Mouse (Mus musculus): Measurements from ENCODE around the gene Leprot.

The Leprot gene

GRCm38 (mm10) chr4:101664766-101665165, 17.2 kb downstream of the Leprot start:
- DNase-seq (ENCODE audit: low read depth), result no peak

DNA sequence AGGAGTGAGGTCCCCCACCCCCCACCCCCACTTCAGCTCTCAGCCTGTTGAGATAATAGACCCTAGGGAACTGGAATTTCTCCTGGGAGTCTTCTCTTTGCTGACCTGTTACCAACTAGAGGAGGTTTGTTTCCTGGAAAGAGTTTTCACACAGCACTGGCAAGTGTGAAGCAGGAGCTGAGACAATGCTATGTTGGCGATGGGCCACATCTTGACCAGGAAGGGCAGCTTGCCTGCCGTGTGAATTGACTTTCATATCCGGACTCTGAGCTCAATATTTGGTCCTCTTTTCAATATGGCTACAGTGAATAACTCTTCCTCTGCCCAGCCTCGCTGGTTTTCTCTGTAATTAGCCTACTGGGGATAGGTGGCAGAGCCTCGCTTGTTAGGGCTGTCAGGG, 21.6 kb downstream of the Leprot start:
- no peak for DNase-seq (ENCODE audit: low read depth)

DNA sequence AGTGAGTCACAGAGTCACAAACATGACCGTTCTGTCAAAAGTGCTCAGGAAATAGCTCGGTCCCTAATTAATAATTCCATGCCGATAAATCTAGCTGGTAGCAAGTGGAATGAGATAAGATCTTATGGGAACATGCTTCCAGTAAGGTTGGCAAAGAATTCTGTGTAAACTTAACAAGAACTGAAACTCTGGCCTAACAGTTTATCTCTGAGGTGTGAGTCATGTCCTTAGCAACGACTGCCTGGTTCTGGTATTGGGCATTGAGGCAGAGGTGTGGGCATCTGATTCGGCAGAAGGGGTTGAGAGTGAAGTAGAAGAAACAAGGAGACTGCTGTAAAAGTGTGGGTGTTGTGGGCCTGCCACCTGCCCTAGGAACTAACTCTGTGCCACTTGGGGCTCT, 22.3 kb downstream of the Leprot start:
- DNase-seq (ENCODE audit: low read depth), result no peak

DNA sequence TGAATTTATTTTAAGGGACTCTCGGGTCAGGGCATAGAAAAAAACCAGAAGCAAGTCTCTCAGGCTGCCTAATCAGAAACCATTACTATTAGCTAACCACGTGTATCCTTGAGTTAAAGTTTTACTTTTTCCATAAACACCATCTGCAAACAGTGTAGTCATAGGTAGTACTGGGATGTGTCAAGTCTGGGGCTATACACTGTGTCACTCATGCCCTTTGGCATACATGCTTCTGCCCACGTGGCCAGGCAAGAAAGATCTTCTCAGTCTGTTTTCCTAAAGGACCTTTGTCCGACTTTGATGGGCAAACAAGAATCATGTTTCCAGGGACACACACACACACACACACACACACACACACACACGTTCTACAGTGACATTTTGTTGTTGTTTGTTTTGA, 27.3 kb downstream of the Leprot start:
- no peak for DNase-seq (ENCODE audit: low read depth)

DNA sequence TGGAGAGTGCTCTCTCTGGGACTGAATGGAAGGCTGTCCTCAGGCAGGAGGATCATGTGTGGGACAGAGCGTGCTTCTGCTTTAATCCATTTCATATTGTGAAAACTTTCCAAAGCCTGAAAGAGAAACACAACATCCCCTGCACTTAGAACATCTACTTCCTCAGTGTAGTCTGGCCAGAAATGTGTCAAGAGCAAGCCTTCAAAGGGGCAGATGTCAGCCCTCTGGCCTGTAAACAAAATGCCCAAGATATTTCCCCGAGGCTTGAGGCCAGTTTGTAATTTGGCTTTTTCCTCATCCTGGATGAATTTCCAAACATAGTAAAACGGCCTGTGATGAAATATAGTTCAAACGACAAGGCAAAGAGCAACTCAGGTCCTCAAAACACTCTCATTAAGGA, 28.2 kb downstream of the Leprot start:
- no peak for DNase-seq (ENCODE audit: low read depth)

DNA sequence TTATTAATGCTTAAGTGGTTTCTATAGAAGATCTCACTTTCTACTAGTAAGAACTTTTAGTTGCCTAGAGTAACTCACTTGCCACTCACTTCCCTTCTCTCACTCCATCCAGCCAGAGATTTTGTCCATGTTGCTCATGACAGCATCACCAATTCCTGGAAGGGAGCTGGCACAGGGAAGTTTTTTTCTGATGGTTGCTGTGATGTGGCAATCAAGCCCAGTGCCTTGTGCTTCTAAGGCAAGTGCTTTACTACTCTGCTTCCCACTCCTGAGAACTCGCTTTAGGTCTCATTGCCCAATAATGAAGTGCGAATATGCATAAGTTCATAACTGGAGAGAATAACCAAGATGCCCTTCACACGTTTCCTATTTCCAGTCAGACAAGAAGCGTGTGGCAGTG, 35.1 kb downstream of the Leprot start:
- no peak for DNase-seq (ENCODE audit: low read depth)

- DNase-seq (ENCODE audit: low read depth), result no peak
These were observed 35.6 kb downstream of the Leprot start for GRCm38 (mm10) chr4:101683086-101683485.

GRCm38 (mm10) chr4:101684821-101685220, 37.3 kb downstream of the Leprot start:
- no peak for DNase-seq (ENCODE audit: low read depth)

- DNase-seq (ENCODE audit: low read depth), result no peak
These were observed 38.8 kb downstream of the Leprot start for GRCm38 (mm10) chr4:101686227-101686810.

DNA sequence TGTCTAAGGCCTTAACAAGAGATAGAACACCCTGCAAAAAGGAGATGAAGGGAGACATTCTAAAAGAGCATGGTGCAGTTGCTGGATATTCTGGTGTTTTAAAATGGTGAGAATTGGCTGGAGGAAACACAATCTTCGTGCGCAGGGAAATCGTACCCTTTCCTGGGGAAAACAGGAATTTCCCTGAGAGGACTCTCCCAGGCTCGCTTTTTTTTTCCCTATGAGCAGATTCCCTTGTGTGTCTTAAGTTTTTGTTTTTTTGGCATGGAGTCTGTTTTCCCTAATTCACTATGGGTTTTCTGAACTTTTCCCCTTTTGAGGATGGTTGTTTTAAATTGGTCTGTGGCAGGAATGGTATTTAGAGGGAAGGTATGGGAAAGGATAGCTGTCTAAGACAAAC, 41.7 kb downstream of the Leprot start:
- DNase-seq (ENCODE audit: low read depth), result no peak

DNA sequence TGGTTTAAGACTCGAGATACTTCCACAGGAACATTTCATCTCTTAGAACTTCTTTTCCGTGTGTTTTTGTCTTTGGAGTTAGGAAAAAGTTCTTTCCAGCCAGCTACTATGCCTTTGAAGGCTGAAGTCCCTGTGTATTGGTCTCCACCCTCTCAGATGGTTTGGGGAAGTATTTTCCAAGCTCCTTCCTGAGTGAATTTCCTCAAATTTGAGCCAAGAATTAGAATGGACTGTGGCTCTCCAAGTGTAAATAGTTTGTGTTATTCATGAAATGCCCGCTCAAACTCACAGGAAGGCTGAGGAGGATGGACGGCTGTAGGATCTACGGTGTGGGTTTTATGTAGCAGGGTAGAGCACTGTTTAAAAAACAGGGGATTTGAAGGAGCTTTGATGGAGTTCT, 42.1 kb downstream of the Leprot start:
- DNase-seq (ENCODE audit: low read depth), result no peak

DNA sequence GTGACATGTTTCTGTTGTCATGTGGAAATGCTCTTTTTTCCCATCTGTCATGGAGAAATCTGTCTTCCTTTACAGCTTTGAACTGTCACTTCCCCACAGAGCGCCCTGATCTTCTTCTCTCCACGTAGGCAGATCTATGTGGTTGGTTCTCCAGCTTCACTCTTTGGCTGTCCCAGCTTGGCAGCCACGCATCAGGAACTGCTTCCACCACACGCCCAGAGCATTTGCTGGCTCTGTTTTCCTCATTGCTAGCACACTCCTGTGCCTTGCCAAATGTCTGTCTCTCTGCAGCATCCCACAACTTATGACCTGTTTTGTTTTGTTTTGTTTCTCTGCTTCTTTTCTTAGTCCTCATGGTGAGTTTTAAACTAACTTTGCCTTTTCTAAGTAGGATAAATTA, 45.4 kb downstream of the Leprot start:
- no peak for DNase-seq (ENCODE audit: low read depth)

GRCm38 (mm10) chr4:101694529-101694928, 47.0 kb downstream of the Leprot start:
- no peak for DNase-seq (ENCODE audit: low read depth)

DNA sequence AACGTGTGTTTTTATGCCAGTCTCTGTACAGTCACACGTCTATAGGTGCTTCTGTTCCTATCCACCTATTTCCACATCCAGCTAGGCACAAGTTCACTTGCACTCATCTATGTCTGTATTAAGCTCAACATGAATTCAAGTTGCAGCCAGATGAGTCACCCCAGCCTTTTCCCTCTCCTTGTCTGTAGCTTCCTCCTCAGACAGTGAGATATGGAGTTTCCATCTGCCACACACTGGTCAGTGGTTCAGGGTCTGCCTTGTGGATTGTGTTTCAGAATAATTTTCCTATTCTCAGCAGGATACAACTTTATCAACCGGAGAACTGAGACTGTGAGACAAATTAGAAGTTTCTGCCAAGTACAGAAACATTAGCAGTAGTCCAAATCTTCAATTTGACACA, 49.7 kb downstream of the Leprot start:
- no peak for DNase-seq (ENCODE audit: low read depth)

DNA sequence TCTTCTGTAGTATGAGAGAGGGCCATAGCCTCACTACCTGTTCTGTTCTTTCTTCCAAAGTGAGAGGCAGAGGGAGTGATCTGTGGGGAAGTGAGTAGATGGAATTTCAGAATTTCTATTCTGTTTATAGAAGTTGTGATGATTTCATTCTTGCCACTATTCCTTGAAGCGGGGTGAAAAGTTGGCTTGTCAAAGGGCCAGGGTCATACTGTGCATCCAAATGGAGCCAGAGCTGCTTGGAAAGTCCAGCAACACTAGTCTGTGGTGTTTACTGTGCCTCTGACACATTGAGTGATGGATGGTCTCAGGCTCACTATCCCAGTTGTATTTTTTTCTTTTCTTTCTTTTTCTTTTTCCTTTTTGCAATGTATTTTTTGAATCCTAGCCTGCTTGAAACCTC, 51.9 kb downstream of the Leprot start:
- DNase-seq (ENCODE audit: low read depth), result no peak

DNA sequence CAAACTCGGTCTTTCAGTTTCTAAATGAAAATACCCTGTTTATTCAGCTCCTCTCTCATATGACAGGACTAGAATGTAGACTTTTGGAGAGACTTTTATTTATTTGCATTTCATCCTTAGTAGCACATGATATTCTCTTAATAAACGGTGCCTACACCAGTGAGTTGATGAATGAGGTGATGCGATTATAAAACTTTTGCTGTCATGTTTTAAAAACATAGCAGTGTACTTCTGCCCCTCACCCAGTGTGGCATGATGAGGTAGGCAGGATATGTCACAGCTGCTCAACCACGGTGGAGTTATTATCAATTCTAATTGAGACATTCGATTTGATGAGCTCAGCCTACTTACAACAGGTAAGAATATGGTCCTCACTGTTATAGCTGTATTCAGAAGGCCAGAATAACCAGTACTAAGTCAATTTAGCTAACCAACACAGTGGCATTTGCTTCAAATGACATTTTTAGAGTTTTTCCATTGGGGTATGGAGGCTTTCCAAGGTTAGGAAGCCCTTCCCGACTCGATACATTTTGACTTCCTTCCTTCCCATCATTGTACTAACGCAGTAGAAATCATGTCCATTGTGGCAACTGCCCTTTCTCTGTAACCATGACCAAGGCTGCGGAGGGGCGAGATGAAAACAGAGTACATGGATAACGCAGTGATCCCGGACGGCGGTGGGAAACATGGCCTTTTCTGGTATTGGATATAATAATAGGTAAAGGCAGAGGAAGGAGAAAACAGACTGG, 53.5 kb downstream of the Leprot start:
- DNase-seq (ENCODE audit: low read depth), result no peak

DNA sequence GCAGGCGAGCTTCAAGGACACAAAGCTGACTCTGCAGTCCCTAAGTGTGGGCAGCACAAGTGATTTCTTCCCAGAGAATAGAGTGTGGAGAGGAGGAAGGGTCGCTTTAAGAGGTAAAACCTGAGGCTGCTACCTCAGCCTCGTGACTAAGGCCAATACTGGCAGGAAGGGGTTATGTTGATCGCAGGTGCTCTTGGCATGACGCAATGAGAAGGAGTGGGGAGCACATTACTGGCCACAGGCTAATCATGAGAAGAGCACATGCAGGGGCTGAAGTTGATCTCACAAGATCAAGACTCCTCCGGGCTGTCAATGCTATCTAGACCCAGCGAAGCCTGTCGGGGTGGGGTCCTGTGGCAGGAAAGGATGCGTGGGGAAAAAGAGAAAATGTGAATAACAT, 57.8 kb downstream of the Leprot start:
- DNase-seq (ENCODE audit: low read depth), result no peak

DNA sequence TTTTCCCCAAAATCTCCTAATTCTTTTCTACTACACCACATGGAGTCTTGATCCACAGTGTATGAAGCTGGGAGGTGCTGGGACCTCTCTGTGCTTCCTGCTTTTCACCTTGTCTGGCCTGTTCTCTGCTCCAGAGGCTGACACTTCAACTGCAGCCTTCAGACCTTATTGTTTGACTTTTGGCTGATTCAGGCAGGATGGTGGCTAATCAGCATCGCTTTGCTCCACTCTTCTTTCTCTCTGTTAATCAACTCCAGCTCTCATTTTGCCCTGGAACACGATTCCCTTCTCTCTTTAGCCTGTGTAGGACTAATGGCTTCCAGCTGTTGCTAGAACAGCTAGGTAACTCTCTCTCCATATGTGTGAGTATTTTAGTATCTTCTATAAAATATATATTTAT, 59.7 kb downstream of the Leprot start:
- no peak for DNase-seq (ENCODE audit: low read depth)

GRCm38 (mm10) chr4:101707953-101708352, 60.4 kb downstream of the Leprot start:
- no peak for DNase-seq (ENCODE audit: low read depth)
